Mouse (Mus musculus): ENCODE data around the gene Galk1.

Galk1 gene

GRCm38 (mm10) chr11:115982472-115982871 lies 30.0 kb downstream of the Galk1 start:
- no peak for DNase-seq (ENCODE audit: low spot score in 2 of 2)

- no peak for DNase-seq (ENCODE audit: low spot score in 2 of 2)
These were observed 37.0 kb downstream of the Galk1 start for GRCm38 (mm10) chr11:115975544-115975943.

- no peak for DNase-seq (ENCODE audit: low spot score in 2 of 2)
These were observed 37.5 kb downstream of the Galk1 start for GRCm38 (mm10) chr11:115975083-115975420.

GRCm38 (mm10) chr11:115974309-115975082 lies 38.0 kb downstream of the Galk1 start, which contains the start of gene Itgb4:
Gene Itgb4 (plus strand): TSS chr11:115974709.
- peak in 1 of 2 experiments; percentile 70 for DNase-seq (ENCODE audit: low spot score in 2 of 2)

- no peak for DNase-seq (ENCODE audit: low spot score in 2 of 2)
These were observed 41.5 kb downstream of the Galk1 start for GRCm38 (mm10) chr11:115971016-115971415.

GRCm38 (mm10) chr11:115970006-115970673 lies 42.4 kb downstream of the Galk1 start:
- DNase-seq (ENCODE audit: low spot score in 2 of 2), result no peak

GRCm38 (mm10) chr11:115968731-115969405 lies 43.7 kb downstream of the Galk1 start:
- no peak for DNase-seq (ENCODE audit: low spot score in 2 of 2)

- no peak for DNase-seq (ENCODE audit: low spot score in 2 of 2)
These were observed 47.4 kb downstream of the Galk1 start for GRCm38 (mm10) chr11:115964977-115965604.

- DNase-seq (ENCODE audit: low spot score in 2 of 2), result no peak
These were observed 49.7 kb downstream of the Galk1 start for GRCm38 (mm10) chr11:115962651-115963412.

- no peak for DNase-seq (ENCODE audit: low spot score in 2 of 2)
These were observed 53.5 kb downstream of the Galk1 start for GRCm38 (mm10) chr11:115959018-115959417.

All from urinary bladder, postnatal 4 days (tissue).